Mouse (Mus musculus) lung, postnatal 25 days (tissue): ENCODE measurements around the gene Bco1.
A peak's percentile ranks its signal among the peaks of the same experiment; 100 is the strongest.

Experiments
- DNase-seq: peaks from one replicate; pipeline ENCODE4 v3.0.0; 2022; ENCODE audit warnings: low spot score

Bco1 gene

GRCm38 (mm10) chr8:117089802-117090201, 5.9 kb upstream of the Bco1 start:
- no peak for DNase-seq

GRCm38 (mm10) chr8:117094053-117094452, 1.6 kb upstream of the Bco1 start:
- DNase-seq = peak; percentile 31

- no peak for DNase-seq
Observed at GRCm38 (mm10) chr8:117097051-117097563, 1.5 kb downstream of the Bco1 start.

GRCm38 (mm10) chr8:117097564-117098191, 2.0 kb downstream of the Bco1 start:
- no peak for DNase-seq

- peak; percentile 69 for DNase-seq
Observed at GRCm38 (mm10) chr8:117107533-117107932, 11.9 kb downstream of the Bco1 start.

GRCm38 (mm10) chr8:117109018-117109711, 13.5 kb downstream of the Bco1 start:
- no peak for DNase-seq

- peak; percentile 81 for DNase-seq
Observed at GRCm38 (mm10) chr8:117109801-117110390, 14.2 kb downstream of the Bco1 start.

- DNase-seq = peak; percentile 81
Observed at GRCm38 (mm10) chr8:117111641-117112040, 16.0 kb downstream of the Bco1 start.

GRCm38 (mm10) chr8:117112261-117112660, 16.6 kb downstream of the Bco1 start:
- DNase-seq = peak; percentile 55

GRCm38 (mm10) chr8:117115094-117115493, 19.4 kb downstream of the Bco1 start:
- DNase-seq = peak; percentile 23

- peak; percentile 74 for DNase-seq
Observed at GRCm38 (mm10) chr8:117115676-117116446, 20.2 kb downstream of the Bco1 start.

- no peak for DNase-seq
Observed at GRCm38 (mm10) chr8:117116534-117116933, 20.9 kb downstream of the Bco1 start.

GRCm38 (mm10) chr8:117118409-117118808, 22.8 kb downstream of the Bco1 start:
- DNase-seq = no peak

- DNase-seq = peak; percentile 56
Observed at GRCm38 (mm10) chr8:117121277-117121676, 25.6 kb downstream of the Bco1 start.

- peak; percentile 29 for DNase-seq
Observed at GRCm38 (mm10) chr8:117123850-117124633, 28.4 kb downstream of the Bco1 start.

GRCm38 (mm10) chr8:117125854-117126253, 30.2 kb downstream of the Bco1 start:
- DNase-seq = no peak

- no peak for DNase-seq
Observed at GRCm38 (mm10) chr8:117126411-117126810, 30.8 kb downstream of the Bco1 start.

GRCm38 (mm10) chr8:117127063-117127462, 31.4 kb downstream of the Bco1 start:
- DNase-seq = no peak

- no peak for DNase-seq
Observed at GRCm38 (mm10) chr8:117133702-117134101, 38.0 kb downstream of the Bco1 start.

GRCm38 (mm10) chr8:117136351-117136750, 40.7 kb downstream of the Bco1 start:
- no peak for DNase-seq

- DNase-seq = no peak
Observed at GRCm38 (mm10) chr8:117136763-117137162, 41.1 kb downstream of the Bco1 start.
